Mouse (Mus musculus): ENCODE measurements at regions not wholly inside any gene's neighbourhood (a gene's known extent, or its start where the extent isn't known, plus 50 kb on each side); places are given as distances from the start of the nearest gene placed in this dataset.
A peak's percentile ranks its signal among the peaks of the same experiment; 100 is the strongest.

GRCm38 (mm10) chr14:24993751-24994658, 465.0 kb upstream of the Zmiz1 start:
- Histone ChIP-seq H3K27ac (no peak overlapping the region), H3K4me3 (no peak overlapping the region)
- no peak for TF ChIP-seq CTCF (IDR thresholded peaks at IDR 0.05)
- intact Hi-C loops (cut with DNase I), result no loop called here
- peak; percentile 34 for DNase-seq

- no peak for TF ChIP-seq CTCF (IDR thresholded peaks at IDR 0.05)
- Histone ChIP-seq H3K4me3 (no peak overlapping the region), H3K27ac (peak overlapping the region; percentile 59)
- intact Hi-C loops (cut with DNase I), result no loop called here
- DNase-seq, result peak; percentile 40
These were observed 463.8 kb upstream of the Zmiz1 start for GRCm38 (mm10) chr14:24995226-24995625.

GRCm38 (mm10) chr14:24997786-24998509, 461.0 kb upstream of the Zmiz1 start:
- TF ChIP-seq CTCF (IDR thresholded peaks at IDR 0.05), result no peak
- H3K4me3 ChIP-seq, result no peak overlapping the region
- intact Hi-C loops (cut with DNase I), result no loop called here
- DNase-seq, result no peak
- no peak overlapping the region for H3K27ac ChIP-seq

- intact Hi-C loops (cut with DNase I), result no loop called here
These were observed 459.9 kb upstream of the Zmiz1 start for GRCm38 (mm10) chr14:24999008-24999572.

GRCm38 (mm10) chr14:25005241-25005946, 453.6 kb upstream of the Zmiz1 start:
- Histone ChIP-seq H3K27ac (no peak overlapping the region), H3K4me3 (no peak overlapping the region)
- TF ChIP-seq CTCF (IDR thresholded peaks at IDR 0.05), result no peak
- no peak for DNase-seq
- intact Hi-C loops (cut with DNase I), result no loop called here

More at GRCm38 (mm10) chr14:24999008-24999572, 459.9 kb upstream of the Zmiz1 start:
- no peak for DNase-seq
- no peak for TF ChIP-seq CTCF (IDR thresholded peaks at IDR 0.05)
- no peak overlapping the region for H3K4me3 ChIP-seq
- H3K27ac ChIP-seq, result no peak overlapping the region

GRCm38 (mm10) chr14:25011926-25012325, 447.1 kb upstream of the Zmiz1 start:
- TF ChIP-seq CTCF (IDR thresholded peaks at IDR 0.05), result no peak
- DNase-seq, result no peak
- intact Hi-C loops (cut with DNase I), result no loop called here
- no peak overlapping the region for H3K4me3 ChIP-seq
- no peak overlapping the region for H3K27ac ChIP-seq

- H3K4me3 ChIP-seq, result no peak overlapping the region
- no peak for DNase-seq
- no peak overlapping the region for H3K27ac ChIP-seq
- intact Hi-C loops (cut with DNase I), result loop anchor here (5.0 kb wide), 2 partner anchors 108 to 513 kb away; no protein-coding TSS in a partner anchor
- TF ChIP-seq CTCF (IDR thresholded peaks at IDR 0.05), result no peak
These were observed 443.4 kb upstream of the Zmiz1 start for GRCm38 (mm10) chr14:25015288-25016238.

GRCm38 (mm10) chr14:25017860-25018259, 441.1 kb upstream of the Zmiz1 start:
- no peak for DNase-seq
- TF ChIP-seq CTCF (IDR thresholded peaks at IDR 0.05), result peak; percentile 66
- intact Hi-C loops (cut with DNase I), result loop anchor here (5.0 kb wide), 2 partner anchors 111 to 516 kb away; no protein-coding TSS in a partner anchor

GRCm38 (mm10) chr14:25019306-25019905, 439.6 kb upstream of the Zmiz1 start:
- intact Hi-C loops (cut with DNase I), result loop anchor here (5.0 kb wide), 2 partner anchors 112 to 517 kb away; no protein-coding TSS in a partner anchor
- DNase-seq, result no peak
- H3K4me3 ChIP-seq, result no peak overlapping the region
- H3K27ac ChIP-seq, result no peak overlapping the region
- no peak for TF ChIP-seq CTCF (IDR thresholded peaks at IDR 0.05)

More at GRCm38 (mm10) chr14:25017860-25018259, 441.1 kb upstream of the Zmiz1 start:
- H3K27ac ChIP-seq, result no peak overlapping the region
- no peak overlapping the region for H3K4me3 ChIP-seq

- intact Hi-C loops (cut with DNase I), result no loop called here
- Histone ChIP-seq H3K4me3 (no peak overlapping the region), H3K27ac (no peak overlapping the region)
- TF ChIP-seq CTCF (IDR thresholded peaks at IDR 0.05), result no peak
- DNase-seq, result no peak
These were observed 436.3 kb upstream of the Zmiz1 start for GRCm38 (mm10) chr14:25022523-25023269.
